Mouse (Mus musculus): ENCODE results near the gene Glis1.

GRCm38 (mm10) chr4:107623916-107624315, 189.5 kb downstream of the Glis1 start:
- TF ChIP-seq GATA1 (IDR thresholded peaks at IDR 0.05; ENCODE audit: low read length) (no peak), TAL1 (IDR thresholded peaks at IDR 0.05; ENCODE audit: low read length) (no peak)

All from erythroblast, embryonic 14.5 days (primary cell).